Mouse (Mus musculus) myocyte (in vitro differentiated cells): ENCODE results near the gene Lrrc73. TPM values are rescaled to one million over a fixed set of nuclear protein-coding genes. Genes with fewer than 3 reads are reported as not detected.
A peak's percentile ranks its signal among the peaks of the same experiment; 100 is the strongest.

ENCODE experiments used
- H3K27me3 ChIP-seq: one replicate; pipeline ENCODE4 v1.6.1; 2011; ENCODE audit not compliant: control insufficient read depth, insufficient read depth, insufficient read length
- H3K36me3 ChIP-seq: one replicate; pipeline ENCODE4 v1.6.1; 2011; ENCODE audit not compliant: control insufficient read depth, insufficient read depth
- H3K4me2 ChIP-seq: one replicate; pipeline ENCODE4 v1.6.1; 2011; ENCODE audit warnings: low read depth, control low read depth
- H3K4me3 ChIP-seq: one replicate; pipeline ENCODE4 v1.5.1; 2011; ENCODE audit warnings: mild to moderate bottlenecking, control low read depth, moderate library complexity
- H3K79me2 ChIP-seq: one replicate; pipeline ENCODE4 v1.6.1; 2011; ENCODE audit not compliant: control insufficient read depth, insufficient read depth
- H3ac ChIP-seq: one replicate; pipeline ENCODE4 v1.6.1; 2011; ENCODE audit not compliant: control insufficient read depth, insufficient read length
- CEBPB ChIP-seq: IDR thresholded peaks from 2 replicates; pipeline ENCODE4 v1.6.1; 2011; ENCODE audit warnings: mild to moderate bottlenecking, moderate library complexity; ENCODE audit not compliant: poor library complexity, insufficient read depth, severe bottlenecking
- E2F4 ChIP-seq: IDR thresholded peaks from one replicate; pipeline ENCODE4 v1.6.1; 2011; ENCODE audit warnings: mild to moderate bottlenecking, control low read depth, moderate library complexity; ENCODE audit not compliant: insufficient read depth
- MAX ChIP-seq: IDR thresholded peaks from one replicate; pipeline ENCODE4 v1.6.1; 2011; ENCODE audit warnings: low read depth, mild to moderate bottlenecking, control low read depth
- MYOD1 ChIP-seq, 3 experiments: IDR thresholded peaks; one replicate each; pipeline ENCODE4 v1.6.1; 2011; ENCODE audit warnings: control low read depth in 2 of 3, low read depth in 2 of 3, mild to moderate bottlenecking in 2 of 3, moderate library complexity in 1 of 3; ENCODE audit not compliant: insufficient read length in 2 of 3, control insufficient read depth in 1 of 3
- MYOG ChIP-seq, 3 experiments: IDR thresholded peaks; one replicate each; pipeline ENCODE4 v1.6.1; 2011; ENCODE audit warnings: control low read depth in 2 of 3, low read depth in 2 of 3, mild to moderate bottlenecking in 2 of 3; ENCODE audit not compliant: insufficient read length in 2 of 3, control insufficient read depth in 1 of 3, insufficient read depth in 1 of 3
- POLR2A ChIP-seq: IDR thresholded peaks from one replicate; pipeline ENCODE4 v1.6.1; 2011; ENCODE audit warnings: low read depth, mild to moderate bottlenecking, control low read depth, moderate library complexity; ENCODE audit not compliant: insufficient read length
- POLR2AphosphoS2 ChIP-seq: IDR thresholded peaks from one replicate; pipeline ENCODE4 v1.6.1; 2011; ENCODE audit warnings: low read depth, control low read depth; ENCODE audit not compliant: insufficient read length
- REST ChIP-seq: IDR thresholded peaks from one replicate; pipeline ENCODE4 v1.6.1; 2011; ENCODE audit warnings: mild to moderate bottlenecking, control low read depth, moderate library complexity; ENCODE audit not compliant: insufficient read depth, insufficient read length
- SRF ChIP-seq: IDR thresholded peaks from one replicate; pipeline ENCODE4 v1.6.1; 2011; ENCODE audit warnings: low read depth; ENCODE audit not compliant: control insufficient read depth, insufficient read length
- TCF12 ChIP-seq: IDR thresholded peaks from one replicate; pipeline ENCODE4 v1.6.1; 2011; ENCODE audit warnings: mild to moderate bottlenecking, control low read depth; ENCODE audit not compliant: poor library complexity, insufficient read depth, severe bottlenecking
- TCF3 ChIP-seq: IDR thresholded peaks from one replicate; pipeline ENCODE4 v1.6.1; 2011; ENCODE audit warnings: low read depth, control low read depth; ENCODE audit not compliant: insufficient read length
- USF1 ChIP-seq: IDR thresholded peaks from one replicate; pipeline ENCODE4 v1.6.1; 2011; ENCODE audit warnings: low read depth, mild to moderate bottlenecking, control low read depth, moderate library complexity
- polyA plus RNA-seq: library from polyadenylated mRNA; unstranded; fragments of >200 nt; fragmentation: generic; extraction: Trizol; gene quantifications from one replicate; pipeline ENCODE4 v1.2.1, GENCODE M21; 2012; ENCODE audit warnings: missing spikeins

The Lrrc73 gene
- polyA plus RNA-seq, 1 experiment = 2.0 TPM

DNA sequence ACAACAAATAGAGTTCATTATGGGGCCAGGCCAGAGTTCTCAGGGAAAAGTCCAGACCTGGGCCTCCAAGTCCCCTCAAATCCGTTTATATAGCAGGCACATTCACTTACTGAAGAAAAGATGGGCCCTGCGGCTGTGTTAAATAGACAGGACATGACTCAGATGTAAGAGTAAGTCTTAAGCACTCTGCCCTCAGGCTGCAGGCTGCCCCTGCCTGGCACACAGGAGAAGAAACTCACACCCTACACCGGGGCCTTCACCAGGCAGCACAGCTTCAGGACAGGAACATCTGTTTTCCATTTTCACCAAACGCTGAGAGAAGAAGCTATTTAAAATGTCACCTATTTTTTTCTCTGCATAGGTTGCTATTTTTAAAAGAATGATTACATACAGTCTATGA is 24.3 kb downstream of the Lrrc73 start:
- H3K4me3 ChIP-seq = no peak overlapping the region
- peaks cover 58% of the 10 kb centered on the region for H3K79me2 ChIP-seq
- H3K27me3 ChIP-seq = no peaks in the 10 kb centered on the region
- no peak overlapping the region for H3ac ChIP-seq
- TF ChIP-seq USF1 (no peak), SRF (no peak), TCF3 (no peak), MYOG (IDR thresholded peaks at IDR 0.05; ENCODE audit: control insufficient read depth in 1 of 3, insufficient read depth in 1 of 3, insufficient read length in 2 of 3, low read depth in 2 of 3) (peak in 2 of 3 experiments; percentile 36), POLR2A (no peak), MAX (no peak), TCF12 (peak; percentile 55), E2F4 (no peak), POLR2AphosphoS2 (no peak), CEBPB (no peak), REST (no peak), MYOD1 (IDR thresholded peaks at IDR 0.05; ENCODE audit: control insufficient read depth in 1 of 3, insufficient read length in 2 of 3, low read depth in 2 of 3) (peak in 2 of 3 experiments; percentile 42 to 44)
- H3K36me3 ChIP-seq = peaks cover 7% of the 10 kb centered on the region
- H3K4me2 ChIP-seq = peak overlapping the region; percentile 49

GRCm38 (mm10) chr17:46278011-46278765 is 24.9 kb downstream of the Lrrc73 start:
- Histone ChIP-seq H3K27me3 (no peaks in the 10 kb centered on the region), H3K79me2 (peaks cover 60% of the 10 kb centered on the region), H3ac (no peak overlapping the region), H3K4me3 (no peak overlapping the region), H3K4me2 (peak overlapping the region; percentile 49), H3K36me3 (peaks cover 7% of the 10 kb centered on the region)
- TF ChIP-seq POLR2AphosphoS2 (no peak), TCF12 (no peak)

DNA sequence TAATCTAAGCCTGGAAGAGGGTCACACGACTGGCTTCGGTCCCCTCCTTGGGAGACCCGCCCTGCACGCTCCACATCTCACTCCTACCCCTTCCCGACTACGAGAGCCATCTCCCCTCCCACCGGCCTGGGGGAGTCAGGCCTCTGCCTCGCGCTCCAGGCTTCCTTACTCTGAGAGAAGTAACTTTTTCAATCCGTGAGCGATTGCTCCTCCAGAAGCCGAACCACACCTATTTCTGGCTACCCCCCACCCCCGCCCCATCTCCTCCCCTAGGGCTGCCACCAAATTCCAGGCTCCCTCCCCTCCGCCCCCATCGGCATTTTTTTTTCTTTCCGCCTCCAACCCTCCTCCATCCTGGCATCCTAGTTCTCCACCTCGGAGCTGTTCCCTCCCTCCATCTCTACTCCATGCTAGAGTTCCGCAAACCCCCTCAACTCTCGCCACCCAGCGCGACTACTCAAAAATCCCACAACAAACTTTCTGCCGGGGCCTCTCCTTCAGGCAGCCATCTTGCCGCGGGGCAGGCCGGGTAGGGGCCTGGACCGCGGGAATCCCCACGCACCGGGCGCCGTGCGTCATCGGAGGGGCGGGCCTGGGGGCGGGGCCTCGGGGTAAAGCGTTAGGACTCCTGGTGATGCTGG is 29.3 kb downstream of the Lrrc73 start, which contains the start of gene Tjap1:
Gene Tjap1, minus strand, starts transcription at position 544 of the 641 bp plus-strand sequence.
- peak within 1 kb of the TSS; percentile 25 for H3ac ChIP-seq
- H3K4me2 ChIP-seq = peak within 1 kb of the TSS; percentile 91
- TF ChIP-seq CEBPB = no peak
- TF ChIP-seq USF1 = no peak
- TF ChIP-seq MAX = no peak
- TF ChIP-seq POLR2A = peak; percentile 13
- TF ChIP-seq POLR2AphosphoS2 = no peak
- peak; percentile 53 for TF ChIP-seq E2F4
- no peak for TF ChIP-seq TCF12
- TF ChIP-seq MYOD1 (IDR thresholded peaks at IDR 0.05; ENCODE audit: control insufficient read depth in 1 of 3, insufficient read length in 2 of 3, low read depth in 2 of 3) = no peak
- no peak for TF ChIP-seq TCF3
- TF ChIP-seq REST = no peak

GRCm38 (mm10) chr17:46283140-46283539 is 29.8 kb downstream of the Lrrc73 start:
- no peaks in the 10 kb centered on the region for H3K27me3 ChIP-seq
- H3K4me2 ChIP-seq = peak overlapping the region; percentile 77
- H3ac ChIP-seq = no peak overlapping the region
- peaks cover 7% of the 10 kb centered on the region for H3K36me3 ChIP-seq
- H3K4me3 ChIP-seq = peak overlapping the region; percentile 88
- peaks cover 38% of the 10 kb centered on the region for H3K79me2 ChIP-seq
- no peak for TF ChIP-seq POLR2AphosphoS2

More for the DNA sequence above, 29.3 kb downstream of the Lrrc73 start, which contains the start of gene Tjap1:
- H3K4me3 ChIP-seq = peak within 1 kb of the TSS; percentile 88
- peaks cover 7% of the 10 kb centered on the region for H3K36me3 ChIP-seq
- no peaks in the 10 kb centered on the region for H3K27me3 ChIP-seq
- peaks cover 38% of the 10 kb centered on the region for H3K79me2 ChIP-seq

- Histone ChIP-seq H3K4me2 (no peak overlapping the region), H3K79me2 (peaks cover 36% of the 10 kb centered on the region), H3ac (no peak overlapping the region), H3K27me3 (no peaks in the 10 kb centered on the region), H3K4me3 (no peak overlapping the region), H3K36me3 (peaks cover 2% of the 10 kb centered on the region)
- peak; percentile 52 for TF ChIP-seq TCF3
- no peak for TF ChIP-seq POLR2A
- no peak for TF ChIP-seq USF1
- TF ChIP-seq MYOG (IDR thresholded peaks at IDR 0.05; ENCODE audit: control insufficient read depth in 1 of 3, insufficient read depth in 1 of 3, insufficient read length in 2 of 3, low read depth in 2 of 3) = peak; percentile 8 to 93 (median 42)
- no peak for TF ChIP-seq POLR2AphosphoS2
- peak; percentile 52 for TF ChIP-seq TCF12
- no peak for TF ChIP-seq SRF
- TF ChIP-seq CEBPB = no peak
- TF ChIP-seq MAX = no peak
- peak; percentile 35 to 89 (median 87) for TF ChIP-seq MYOD1 (IDR thresholded peaks at IDR 0.05; ENCODE audit: control insufficient read depth in 1 of 3, insufficient read length in 2 of 3, low read depth in 2 of 3)
- TF ChIP-seq REST = no peak
- TF ChIP-seq E2F4 = no peak
Observed at GRCm38 (mm10) chr17:46283911-46284310, 30.6 kb downstream of the Lrrc73 start.
